18 mouse cellular contexts compared by ENCODE assay signal in the genomic region with DNA sequence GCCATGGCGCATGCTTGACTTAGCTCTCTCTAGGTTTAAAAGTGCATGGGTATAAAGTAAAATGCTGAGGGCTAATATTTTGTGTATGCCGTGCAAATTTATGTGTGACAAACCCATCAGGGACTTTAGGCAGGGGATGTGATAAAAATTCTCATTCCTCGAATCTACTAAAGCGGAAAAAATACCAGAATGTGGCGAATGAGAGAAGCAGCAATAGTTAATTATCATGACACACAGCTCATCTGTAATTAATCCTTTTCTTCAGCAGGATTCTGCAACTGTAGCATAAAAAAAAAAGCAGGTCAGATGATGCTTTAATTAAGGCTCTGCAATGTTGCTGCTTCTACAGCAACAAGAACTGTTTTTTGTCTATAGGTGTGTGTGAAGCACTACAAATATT.
"Had no signal": no experiment of that assay in that cellular context is flagged by ENCODE, and none has a peak within 500 bp of the region (broad histone marks: within the 10 kb centered on the region; RNA-seq: fewer than 3 reads in every experiment).

No protein-coding gene starts in this region.

- H3K36me3 ChIP-seq: limb, embryonic 12.5 days; liver, embryonic 13.5 days; lung, embryonic 15.5 days; midbrain, embryonic 12.5 days; neural tube, embryonic 15.5 days had no signal

- ATAC-seq: intestine, embryonic 16.5 days; liver, postnatal 0 days had no signal

- H3K4me1 ChIP-seq: limb, embryonic 12.5 days; liver, embryonic 13.5 days; lung, embryonic 15.5 days; megakaryocyte, embryonic 14.5 days; midbrain, embryonic 12.5 days; neural tube, embryonic 15.5 days had no signal

- H3K4me3 ChIP-seq: limb, embryonic 12.5 days; liver, embryonic 13.5 days; lung, embryonic 15.5 days; megakaryocyte, embryonic 14.5 days; midbrain, embryonic 12.5 days; myocyte; neural tube, embryonic 15.5 days had no signal

- H3K27me3 ChIP-seq: liver, embryonic 13.5 days; lung, embryonic 15.5 days; megakaryocyte, embryonic 14.5 days; midbrain, embryonic 12.5 days; neural tube, embryonic 15.5 days had no signal

- H3K9me3 ChIP-seq: limb, embryonic 12.5 days; liver, embryonic 13.5 days; lung, embryonic 15.5 days; midbrain, embryonic 12.5 days; neural tube, embryonic 15.5 days had no signal

- H3K27ac ChIP-seq: limb, embryonic 12.5 days; liver, embryonic 13.5 days; lung, embryonic 15.5 days; macrophage; midbrain, embryonic 12.5 days; neural tube, embryonic 15.5 days had no signal

- DNase-seq: kidney, adult 8-10 months; kidney, postnatal 36 days; layer of hippocampus, adult 9-11 months; layer of hippocampus, postnatal 36 days; liver; liver, embryonic 13.5 days; liver, postnatal 0 days; lung, postnatal 14 days; right cerebral cortex, postnatal 14 days; thymus, postnatal 4 days had no signal

- H3K9ac ChIP-seq: limb, embryonic 12.5 days; liver, embryonic 13.5 days; liver, postnatal 0 days; lung, embryonic 15.5 days; midbrain, embryonic 12.5 days; neural tube, embryonic 15.5 days had no signal

- H3K4me2 ChIP-seq: limb, embryonic 12.5 days; liver, embryonic 13.5 days; lung, embryonic 15.5 days; midbrain, embryonic 12.5 days; neural tube, embryonic 15.5 days had no signal
